Mouse (Mus musculus) Patski (cell line): ENCODE measurements around the gene Gse1. TPM values are rescaled to one million over a fixed set of nuclear protein-coding genes. Genes with fewer than 3 reads are reported as not detected.

ENCODE experiments used
- ATAC-seq: fragments of 100-300 bp; one replicate; pipeline ENCODE4 v1.8.0; 2021
- CTCF ChIA-PET: fragments of 350-600 bp; sonication (Branson Sonifier 250); formaldehyde crosslinking; loops from one replicate; lab custom pipeline; 2022; ENCODE audit warnings: inconsistent platforms; lab: Charles Lee
- POLR2A ChIA-PET: fragments of 350-600 bp; sonication (Branson Sonifier 250); formaldehyde crosslinking; loops from one replicate; lab custom pipeline; 2022; ENCODE audit warnings: antibody characterized with exemption, inconsistent platforms; lab: Charles Lee
- DNase-seq: peaks from one replicate; pipeline ENCODE4 v3.0.0-alpha.2; 2011; ENCODE audit warnings: low read depth, low spot score
- H3K27me3 ChIP-seq: fragments of 371-371 bp; one replicate; pipeline ENCODE4 v1.5.1; 2021
- CTCF ChIP-seq: fragments of 100-300 bp; IDR thresholded peaks from one replicate; pipeline ENCODE4 v1.5.1; 2021
- in situ Hi-C: fragments of 300-500 bp; cut with MboI; formaldehyde crosslinking; loops from 3 replicates; pipeline ENCODE4 v1.11.1; 2018; ENCODE audit warnings: low pct_unique_long_range_greater_than_20kb, mixed read lengths
- polyA plus RNA-seq: library from polyadenylated mRNA; unstranded; gene quantifications from one replicate; pipeline ENCODE4 v1.2.3, GENCODE M21; 2021

Gene Gse1
- polyA plus RNA-seq, 1 experiment from 2014 or later, result 19.8 TPM

DNA sequence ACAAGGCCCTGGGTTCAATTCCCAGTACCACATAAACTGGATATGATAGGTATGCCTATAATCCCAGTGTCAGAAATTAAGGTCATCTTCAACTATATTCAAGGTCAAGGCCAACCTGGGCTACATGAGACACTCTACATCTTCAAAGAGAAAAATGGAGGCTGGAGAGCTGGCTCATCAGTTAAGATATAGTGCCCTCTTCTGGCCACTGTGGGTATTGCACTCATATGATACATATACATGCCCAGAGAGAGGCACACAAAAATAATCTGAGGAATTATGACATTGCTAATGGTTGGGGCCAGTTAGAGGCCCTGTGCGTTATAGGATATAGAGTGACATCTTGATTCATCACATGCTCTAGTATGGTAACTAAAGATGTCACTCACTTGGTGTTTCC, 205.5 kb downstream of the Gse1 start:
- ChIA-PET POLR2A (no interaction called here), CTCF (interaction anchor here (1.0 kb wide), 1 partner anchor 18 kb away, joined by 3 read pairs; no protein-coding TSS in a partner anchor)
- no peak for TF ChIP-seq CTCF
- no peaks in the 10 kb centered on the region for H3K27me3 ChIP-seq
- in situ Hi-C loops, result no loop called here
- no peak for ATAC-seq
- no peak for DNase-seq

DNA sequence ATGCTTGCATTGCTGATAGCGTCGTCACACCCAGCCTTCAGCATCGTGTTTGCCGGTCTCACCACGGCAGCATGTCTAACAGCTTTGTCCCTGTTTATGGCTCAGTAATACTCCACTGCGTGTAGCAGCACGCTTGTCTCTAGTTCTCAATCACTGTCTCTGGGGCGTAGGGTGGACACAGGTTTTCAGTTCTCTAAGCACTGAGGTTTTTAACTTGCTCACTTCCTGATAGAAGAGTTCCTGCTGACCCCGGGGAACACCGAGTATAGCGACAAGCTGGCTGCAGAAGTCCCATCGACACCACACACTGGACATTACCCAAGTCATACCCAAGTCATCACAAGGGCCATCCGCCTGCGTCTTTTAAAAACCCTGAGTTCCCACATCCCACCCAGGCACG, 207.5 kb downstream of the Gse1 start:
- ATAC-seq (no peak), DNase-seq (no peak)
- ChIA-PET POLR2A (no interaction called here), CTCF (no interaction called here)
- in situ Hi-C loops, result no loop called here
- H3K27me3 ChIP-seq, result no peaks in the 10 kb centered on the region
- TF ChIP-seq CTCF, result no peak

DNA sequence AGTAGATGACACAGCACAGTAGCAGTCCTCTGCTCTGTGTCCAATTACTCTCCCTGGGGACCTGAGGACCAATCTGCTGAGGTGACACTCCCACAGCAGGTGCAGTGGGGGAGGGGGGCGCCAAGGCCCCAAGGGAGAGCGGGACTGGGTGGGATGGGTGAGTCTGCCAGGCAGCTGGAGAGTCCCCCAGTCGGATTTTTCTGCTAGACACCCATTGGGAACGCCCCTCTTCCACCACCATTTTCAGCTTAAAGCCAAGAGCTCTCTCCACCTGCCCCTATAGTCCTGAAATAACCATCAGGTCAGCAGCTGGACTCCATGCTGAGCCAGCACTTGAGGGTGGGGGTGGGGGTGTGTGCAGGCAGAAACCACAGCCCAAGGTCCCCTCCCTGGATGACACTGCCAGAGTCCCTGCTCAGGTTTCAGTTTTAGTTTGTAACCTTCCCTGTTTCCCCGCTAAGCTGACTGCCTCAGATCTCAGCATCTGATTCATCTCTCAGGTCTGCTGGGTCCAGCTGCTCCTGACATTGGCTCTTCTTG, 208.3 kb downstream of the Gse1 start:
- no peaks in the 10 kb centered on the region for H3K27me3 ChIP-seq
- POLR2A ChIA-PET, result no interaction called here
- DNase-seq (no peak), ATAC-seq (no peak)
- no peak for TF ChIP-seq CTCF
- in situ Hi-C loops, result no loop called here
- CTCF ChIA-PET, result interaction anchor here (1.8 kb wide), 1 partner anchor 110 kb away, joined by 4 read pairs; no protein-coding TSS in a partner anchor

DNA sequence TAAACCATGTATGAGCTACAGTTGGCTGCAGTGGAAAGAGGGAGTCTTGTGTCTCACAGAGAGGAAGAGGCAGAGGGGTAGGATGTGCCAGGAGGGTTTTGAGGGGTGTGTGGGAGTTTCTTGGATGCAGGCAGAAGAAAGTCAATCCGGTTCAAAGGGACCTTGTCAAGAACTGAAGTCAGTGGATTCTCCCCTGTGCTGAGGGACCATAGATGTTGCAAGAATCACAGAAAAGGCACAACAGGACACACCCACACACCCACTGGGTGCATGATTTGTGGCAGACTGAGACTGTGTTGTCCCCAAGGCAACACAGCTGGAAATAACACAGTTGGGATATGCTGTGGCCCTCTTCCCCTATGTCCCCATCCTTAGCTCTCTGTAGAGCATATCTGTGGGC, 209.0 kb downstream of the Gse1 start:
- no peak for DNase-seq
- ChIA-PET POLR2A (no interaction called here), CTCF (interaction anchor here (1.8 kb wide), 1 partner anchor 110 kb away, joined by 4 read pairs; no protein-coding TSS in a partner anchor)
- in situ Hi-C loops, result no loop called here
- no peak for TF ChIP-seq CTCF
- no peak for ATAC-seq
- no peaks in the 10 kb centered on the region for H3K27me3 ChIP-seq

DNA sequence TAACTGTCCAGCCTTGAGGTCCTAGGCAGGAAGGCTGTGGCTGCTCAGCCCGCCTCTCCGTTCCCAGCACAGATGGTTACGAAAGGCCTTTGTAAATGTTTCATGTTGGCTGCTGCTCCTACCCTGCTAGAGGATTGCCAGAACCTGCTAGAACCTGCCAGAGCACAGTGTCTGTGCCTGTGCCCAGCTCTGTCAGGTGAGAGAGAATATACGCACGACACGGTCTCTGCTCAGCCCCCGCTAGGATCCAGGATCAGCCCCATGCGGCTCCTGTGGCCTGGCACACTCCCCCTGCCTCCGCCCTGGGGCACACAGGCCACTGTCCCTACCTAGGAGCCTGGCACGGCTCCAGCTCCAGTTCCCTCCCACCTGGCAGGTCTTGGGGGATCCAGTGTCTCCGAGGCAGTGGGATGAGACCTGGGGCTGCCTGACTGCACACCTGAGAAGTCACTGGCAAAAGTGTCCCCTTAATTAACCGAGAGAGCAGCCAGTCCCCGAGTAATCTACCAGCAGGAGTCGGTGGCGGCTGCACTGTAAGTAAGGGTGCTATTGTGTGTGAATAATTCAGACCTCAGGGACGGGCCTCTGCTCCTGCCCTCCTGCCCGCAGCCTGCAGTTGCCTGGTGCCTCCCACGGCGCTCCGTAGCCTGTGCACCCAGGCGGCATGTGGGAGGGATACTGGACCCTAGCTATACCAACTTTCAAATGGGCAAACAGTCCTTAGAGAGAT, 209.6 kb downstream of the Gse1 start:
- ChIA-PET POLR2A (no interaction called here), CTCF (interaction anchor here (1.8 kb wide), 1 partner anchor 111 kb away, joined by 4 read pairs; no protein-coding TSS in a partner anchor)
- DNase-seq, result no peak
- in situ Hi-C loops, result no loop called here
- ATAC-seq, result no peak
- no peak for TF ChIP-seq CTCF
- no peaks in the 10 kb centered on the region for H3K27me3 ChIP-seq

DNA sequence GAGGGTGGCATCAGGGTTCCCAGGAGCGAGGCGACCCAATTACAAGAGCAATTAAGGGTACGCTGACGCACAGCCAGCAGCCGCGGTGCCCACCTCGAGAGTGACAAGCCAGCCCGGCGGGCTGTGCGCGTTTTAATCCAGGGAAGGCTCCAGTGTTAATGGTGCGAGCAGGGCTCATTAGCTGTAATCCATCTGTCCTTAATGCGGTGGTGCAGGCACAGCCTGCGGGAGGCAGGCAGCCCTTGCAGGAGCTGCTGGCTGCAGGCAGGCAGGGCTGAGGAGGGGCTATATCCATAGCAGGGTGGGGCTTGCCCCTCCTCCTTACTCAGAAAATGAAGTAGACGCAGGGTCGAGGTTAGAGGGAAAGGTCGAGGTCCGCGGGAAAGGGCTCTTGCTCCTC, 211.1 kb downstream of the Gse1 start:
- DNase-seq (no peak), ATAC-seq (no peak)
- no peak for TF ChIP-seq CTCF
- in situ Hi-C loops, result no loop called here
- ChIA-PET POLR2A (no interaction called here), CTCF (no interaction called here)
- H3K27me3 ChIP-seq, result no peaks in the 10 kb centered on the region

DNA sequence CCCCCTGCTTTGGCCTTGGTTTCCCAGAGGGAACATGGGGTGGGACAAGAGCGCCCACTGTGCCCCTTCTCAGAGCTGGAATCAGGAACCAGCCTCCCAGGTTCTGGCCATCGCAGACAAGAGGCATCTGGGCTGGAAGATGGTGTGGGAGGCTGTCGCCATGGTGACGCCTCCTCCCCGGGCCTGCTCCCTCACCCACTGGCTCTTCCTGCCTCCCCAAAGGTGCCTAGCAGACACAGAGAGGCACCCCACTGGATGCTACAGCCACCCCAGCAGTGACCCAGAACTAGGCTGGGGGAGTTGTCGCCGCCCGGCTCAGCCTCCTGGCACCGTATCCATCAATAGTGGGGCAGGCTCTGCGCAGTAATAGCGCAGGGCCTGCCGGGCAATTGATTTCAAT, 212.5 kb downstream of the Gse1 start:
- no peaks in the 10 kb centered on the region for H3K27me3 ChIP-seq

DNA sequence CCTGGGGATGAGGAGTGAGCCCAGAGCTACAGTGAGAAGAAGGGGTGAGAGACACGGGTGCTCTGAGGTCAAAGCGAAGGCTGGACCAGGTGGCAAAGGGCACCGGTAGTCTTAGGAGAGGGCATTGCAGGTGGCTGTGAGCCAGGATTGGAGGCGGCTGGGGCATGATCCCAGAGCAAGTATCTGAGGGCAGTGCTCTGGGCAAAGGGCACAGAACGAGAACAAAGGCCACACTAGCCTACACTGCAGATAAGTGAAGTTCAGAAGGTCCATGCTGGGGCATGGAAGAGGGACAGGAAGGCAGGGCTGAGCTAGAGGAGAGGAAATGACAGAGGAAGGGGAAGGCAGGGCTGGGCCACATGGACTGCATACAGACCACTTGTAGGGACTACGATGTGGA, 213.4 kb downstream of the Gse1 start:
- H3K27me3 ChIP-seq, result no peaks in the 10 kb centered on the region
- ATAC-seq, result no peak
- ChIA-PET CTCF (no interaction called here), POLR2A (interaction anchor here (1.0 kb wide), 1 partner anchor 9 kb away, joined by 3 read pairs; no protein-coding TSS in a partner anchor)
- no peak for TF ChIP-seq CTCF
- DNase-seq, result no peak
- in situ Hi-C loops, result no loop called here

More for the DNA sequence above, 212.5 kb downstream of the Gse1 start:
- TF ChIP-seq CTCF, result no peak
- in situ Hi-C loops, result no loop called here
- CTCF ChIA-PET, result no interaction called here
- POLR2A ChIA-PET, result no interaction called here
- ATAC-seq, result no peak
- no peak for DNase-seq

DNA sequence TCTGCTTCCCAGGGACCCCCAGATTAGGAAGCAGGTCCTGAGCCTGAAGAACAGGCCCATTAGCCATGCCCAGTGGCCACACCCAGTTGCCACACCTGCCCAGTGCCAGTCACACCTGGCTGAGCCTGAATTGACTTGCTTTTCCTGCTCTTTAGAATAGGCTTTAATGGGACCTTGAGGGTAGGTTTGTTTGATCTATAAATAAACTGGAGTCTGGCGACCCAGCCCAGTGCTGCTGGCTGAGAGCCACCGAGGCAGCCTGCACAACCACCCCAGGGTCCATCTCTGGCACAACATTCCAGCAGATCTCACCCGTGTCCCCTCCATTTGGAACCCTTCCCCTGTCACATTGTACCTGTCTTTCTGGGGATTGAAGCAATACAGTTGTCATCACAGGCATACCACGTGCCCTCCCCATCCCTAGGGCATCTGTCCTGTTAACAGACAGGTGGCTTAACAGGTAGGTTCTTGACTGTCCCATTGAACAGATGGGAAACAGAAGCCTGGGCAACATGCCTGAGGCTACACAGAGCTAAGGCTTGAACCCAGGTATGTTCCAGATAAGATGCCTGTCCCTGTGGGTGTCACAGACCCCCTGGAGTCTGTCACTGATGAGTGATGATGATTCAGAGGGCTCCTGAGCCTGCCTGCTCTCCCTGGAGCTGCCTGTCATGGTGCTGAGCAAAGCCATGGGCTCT, 214.2 kb downstream of the Gse1 start:
- DNase-seq (no peak), ATAC-seq (no peak)
- H3K27me3 ChIP-seq, result no peaks in the 10 kb centered on the region
- POLR2A ChIA-PET, result interaction anchor here (1.0 kb wide), 1 partner anchor 9 kb away, joined by 3 read pairs; no protein-coding TSS in a partner anchor
- no peak for TF ChIP-seq CTCF
- in situ Hi-C loops, result no loop called here
- CTCF ChIA-PET, result no interaction called here

DNA sequence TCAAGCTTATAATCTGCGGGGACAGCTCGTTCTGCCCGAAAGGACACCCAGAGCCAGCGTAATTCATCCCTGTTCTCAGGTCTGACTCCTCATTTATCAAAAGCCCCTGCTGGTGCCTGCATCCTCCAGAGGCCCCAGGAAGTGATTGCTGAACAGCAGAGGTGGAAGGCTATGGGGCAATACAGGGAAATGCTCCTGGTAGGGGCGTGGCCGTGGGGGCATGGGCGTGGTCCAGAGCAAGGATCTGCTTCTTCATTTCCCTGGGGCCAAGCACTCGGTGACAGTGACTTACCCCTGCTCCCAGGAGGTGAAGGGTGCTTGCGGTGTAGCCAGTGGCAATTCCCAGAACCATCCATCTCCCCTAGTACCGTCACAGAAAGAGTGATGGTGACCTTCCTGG, 217.0 kb downstream of the Gse1 start:
- DNase-seq, result no peak
- no peak for ATAC-seq
- H3K27me3 ChIP-seq, result no peaks in the 10 kb centered on the region
- TF ChIP-seq CTCF, result no peak
- in situ Hi-C loops, result no loop called here
- POLR2A ChIA-PET, result no interaction called here
- CTCF ChIA-PET, result interaction anchor here (0.7 kb wide), 1 partner anchor 15 kb away, joined by 3 read pairs; no protein-coding TSS in a partner anchor

DNA sequence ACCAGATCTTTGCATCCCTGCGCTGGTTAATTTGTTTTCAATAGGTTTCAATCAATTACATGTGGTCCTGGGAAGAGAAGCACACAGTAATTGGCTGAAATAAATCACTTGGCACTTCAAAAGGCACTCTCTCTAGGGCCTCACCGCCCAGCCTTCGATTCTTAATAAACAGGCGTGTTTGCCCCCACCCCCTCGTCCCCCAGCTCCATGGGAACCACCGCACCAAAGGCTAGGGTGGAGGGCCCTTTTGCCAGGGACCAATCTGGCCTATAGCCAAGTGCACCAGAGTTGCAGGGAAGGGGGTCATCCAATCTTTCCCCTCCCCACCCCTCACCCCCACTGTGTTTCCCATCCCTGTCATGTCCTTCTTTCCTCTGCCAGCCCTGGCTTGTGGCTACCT, 219.9 kb downstream of the Gse1 start:
- no peak for TF ChIP-seq CTCF
- no peak for ATAC-seq
- no peak for DNase-seq
- POLR2A ChIA-PET, result no interaction called here
- in situ Hi-C loops, result no loop called here
- no peaks in the 10 kb centered on the region for H3K27me3 ChIP-seq
- CTCF ChIA-PET, result no interaction called here
